Mouse (Mus musculus) limb, embryonic 11.5 days (tissue): Measurements from ENCODE around the gene Elp4. TPM values are rescaled to one million over a fixed set of nuclear protein-coding genes. Genes with fewer than 3 reads are reported as not detected.
A peak's percentile ranks its signal among the peaks of the same experiment; 100 is the strongest.

Source experiments
- ATAC-seq: fragments of 200-750 bp; cut with Nextera tagmentation; 2 replicates; pipeline ENCODE4 v1.8.0; 2017; ENCODE audit warnings: low read depth; ENCODE audit not compliant: insufficient number of reproducible peaks, low FRiP score, low TSS enrichment
- DNase-seq: peaks from one replicate; pipeline ENCODE4 v3.0.0-alpha.2; 2015; ENCODE audit warnings: low spot score
- H3K27ac ChIP-seq: fragments of 300-500 bp; sonication (generic); replicated peaks from 2 replicates; pipeline ENCODE4 v1.5.1; 2014; ENCODE audit warnings: low read depth, mild to moderate bottlenecking, low read length
- H3K27me3 ChIP-seq: fragments of 300-500 bp; sonication (generic); 2 replicates; pipeline ENCODE4 v1.6.1; 2014; ENCODE audit warnings: mild to moderate bottlenecking, low read length, mixed read lengths; ENCODE audit not compliant: control insufficient read depth, insufficient read depth
- H3K36me3 ChIP-seq: fragments of 300-500 bp; sonication (generic); 2 replicates; pipeline ENCODE4 v1.6.1; 2014; ENCODE audit warnings: mild to moderate bottlenecking, low read length, moderate library complexity, mixed read lengths; ENCODE audit not compliant: control insufficient read depth, insufficient read depth
- H3K4me1 ChIP-seq: fragments of 300-500 bp; sonication (generic); 2 replicates; pipeline ENCODE4 v1.6.1; 2014; ENCODE audit warnings: low read length, mixed read lengths; ENCODE audit not compliant: control insufficient read depth, insufficient read depth
- H3K4me2 ChIP-seq: fragments of 300-500 bp; sonication (generic); 2 replicates; pipeline ENCODE4 v1.6.1; 2014; ENCODE audit warnings: low read depth, mild to moderate bottlenecking, moderate library complexity; ENCODE audit not compliant: severe bottlenecking
- H3K4me3 ChIP-seq: fragments of 300-500 bp; sonication (generic); 2 replicates; pipeline ENCODE4 v1.5.1; 2014; ENCODE audit warnings: low read depth, low read length
- H3K9ac ChIP-seq: fragments of 300-500 bp; sonication (generic); 2 replicates; pipeline ENCODE4 v1.6.1; 2014; ENCODE audit warnings: mild to moderate bottlenecking, low read length
- H3K9me3 ChIP-seq: fragments of 300-500 bp; sonication (generic); 2 replicates; pipeline ENCODE4 v1.6.1; 2016; ENCODE audit warnings: low read length; ENCODE audit not compliant: control insufficient read depth
- WGBS: fragments of 180-500 bp; shearing (Covaris S2); extraction: QIAGEN DNeasy Blood & Tissue Kit; methylation state at CpG from one replicate; pipeline ENCODE4 v1.1.7; 2014; 5-methylcytosine and 5-hydroxymethylcytosine counted together
- polyA plus RNA-seq: library from polyadenylated mRNA; unstranded; fragments of >200 nt; fragmentation: Nextera tagmentation; extraction: Ambion mirVana; gene quantifications from 2 replicates; pipeline ENCODE4 v1.2.1, GENCODE M21; 2014

Elp4 gene
- polyA plus RNA-seq, 1 experiment from 2014 or later, result 48.4 TPM

GRCm38 (mm10) chr2:105680146-105680998 is 224.0 kb downstream of the Elp4 start:
- peaks cover 12% of the 10 kb centered on the region for H3K4me1 ChIP-seq
- H3K9ac ChIP-seq, result no peak overlapping the region
- H3K9me3 ChIP-seq, result no peaks in the 10 kb centered on the region
- DNase-seq (peak; percentile 57), ATAC-seq (0 out of 2 replicates have a peak, but pooled peaks have one; percentile 31)
- 1% methylated on average over 22 of the region's 24 CpGs for WGBS
- no peak overlapping the region for H3K27ac ChIP-seq
- H3K4me2 ChIP-seq, result no peak overlapping the region
- no peaks in the 10 kb centered on the region for H3K36me3 ChIP-seq
- H3K4me3 ChIP-seq, result no peak overlapping the region
- peaks cover 93% of the 10 kb centered on the region for H3K27me3 ChIP-seq

GRCm38 (mm10) chr2:105679331-105679730 is 225.0 kb downstream of the Elp4 start:
- ATAC-seq (no peak), DNase-seq (peak; percentile 26)
- WGBS, result 3% methylated on average over 2 of the region's 2 CpGs
- Histone ChIP-seq H3K4me2 (no peak overlapping the region), H3K27me3 (peaks cover 95% of the 10 kb centered on the region), H3K4me1 (peaks cover 20% of the 10 kb centered on the region), H3K9me3 (no peaks in the 10 kb centered on the region), H3K27ac (no peak overlapping the region), H3K4me3 (no peak overlapping the region), H3K36me3 (no peaks in the 10 kb centered on the region), H3K9ac (no peak overlapping the region)

GRCm38 (mm10) chr2:105678880-105679321 is 225.5 kb downstream of the Elp4 start:
- H3K4me3 ChIP-seq, result no peak overlapping the region
- H3K4me1 ChIP-seq, result peaks cover 20% of the 10 kb centered on the region

GRCm38 (mm10) chr2:105678306-105678705 is 226.1 kb downstream of the Elp4 start:
- no peaks in the 10 kb centered on the region for H3K36me3 ChIP-seq
- H3K4me2 ChIP-seq, result no peak overlapping the region
- no peak for ATAC-seq
- H3K9ac ChIP-seq, result no peak overlapping the region
- no peak overlapping the region for H3K4me3 ChIP-seq
- H3K4me1 ChIP-seq, result peaks cover 20% of the 10 kb centered on the region
- no peaks in the 10 kb centered on the region for H3K9me3 ChIP-seq
- no peak overlapping the region for H3K27ac ChIP-seq
- WGBS, result 3% methylated on average over 4 of the region's 4 CpGs
- peaks cover 98% of the 10 kb centered on the region for H3K27me3 ChIP-seq
- DNase-seq, result no peak

More at GRCm38 (mm10) chr2:105678880-105679321, 225.5 kb downstream of the Elp4 start:
- ATAC-seq (no peak), DNase-seq (peak; percentile 31)
- H3K4me2 ChIP-seq, result no peak overlapping the region
- peaks cover 96% of the 10 kb centered on the region for H3K27me3 ChIP-seq
- under 1% methylated on average over 7 of the region's 7 CpGs for WGBS
- H3K9me3 ChIP-seq, result no peaks in the 10 kb centered on the region
- H3K27ac ChIP-seq, result no peak overlapping the region
- H3K9ac ChIP-seq, result no peak overlapping the region
- H3K36me3 ChIP-seq, result no peaks in the 10 kb centered on the region

- Histone ChIP-seq H3K4me3 (no peak overlapping the region), H3K4me1 (peaks cover 20% of the 10 kb centered on the region)
Observed at GRCm38 (mm10) chr2:105677434-105678105, 226.8 kb downstream of the Elp4 start.

GRCm38 (mm10) chr2:105676909-105677433 is 227.4 kb downstream of the Elp4 start:
- DNase-seq (no peak), ATAC-seq (no peak)
- Histone ChIP-seq H3K9ac (no peak overlapping the region), H3K4me3 (no peak overlapping the region), H3K27me3 (peaks cover 97% of the 10 kb centered on the region), H3K9me3 (no peaks in the 10 kb centered on the region), H3K36me3 (no peaks in the 10 kb centered on the region), H3K4me2 (no peak overlapping the region), H3K4me1 (peaks cover 20% of the 10 kb centered on the region), H3K27ac (no peak overlapping the region)
- 0% methylated on average over 11 of the region's 11 CpGs for WGBS

More at GRCm38 (mm10) chr2:105677434-105678105, 226.8 kb downstream of the Elp4 start:
- Histone ChIP-seq H3K9ac (no peak overlapping the region), H3K4me2 (no peak overlapping the region), H3K9me3 (no peaks in the 10 kb centered on the region), H3K27ac (no peak overlapping the region), H3K27me3 (peaks cover 97% of the 10 kb centered on the region), H3K36me3 (no peaks in the 10 kb centered on the region)
- DNase-seq (peak; percentile 51), ATAC-seq (no peak)
- WGBS, result under 1% methylated on average over 11 of the region's 11 CpGs

- H3K4me2 ChIP-seq, result peak overlapping the region; percentile 48
- peak overlapping the region; percentile 30; the same call in 1 of the 2 replicates for H3K9ac ChIP-seq
- no peak for ATAC-seq
- peak overlapping the region; percentile 26 for H3K4me3 ChIP-seq
- H3K27me3 ChIP-seq, result peaks cover 97% of the 10 kb centered on the region
- peak; percentile 76 for DNase-seq
- no peaks in the 10 kb centered on the region for H3K9me3 ChIP-seq
- under 1% methylated on average over 77 of the region's 77 CpGs for WGBS
- 0 out of 2 replicates have a peak overlapping the region, but pooled peaks have one; percentile 21 for H3K27ac ChIP-seq
- no peaks in the 10 kb centered on the region for H3K36me3 ChIP-seq
- peaks cover 17% of the 10 kb centered on the region for H3K4me1 ChIP-seq
Observed at GRCm38 (mm10) chr2:105676080-105676908, 228.1 kb downstream of the Elp4 start.
